8 mouse cellular contexts compared by ENCODE assay signal in the genomic region with DNA sequence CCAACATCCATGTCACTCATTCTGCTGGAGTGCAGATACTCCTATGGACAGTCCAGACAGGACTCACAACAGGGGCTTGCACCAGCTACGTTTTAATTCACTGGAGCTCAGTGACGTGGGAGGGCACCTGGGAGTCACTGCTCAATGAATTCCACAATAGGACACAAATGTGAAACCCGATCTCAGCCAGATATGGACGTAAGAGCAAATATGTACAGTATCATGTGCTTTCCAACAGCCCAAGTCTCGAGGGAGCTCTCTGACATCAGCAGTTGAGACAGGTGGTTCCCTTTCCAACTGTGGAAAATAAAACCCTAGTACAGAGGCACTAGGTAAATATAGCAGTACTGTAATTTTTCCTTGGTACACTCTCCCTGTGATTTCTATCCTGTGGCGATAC. TPM values are rescaled to one million over a fixed set of nuclear protein-coding genes. Genes with fewer than 3 reads are reported as not detected.
A peak's percentile ranks its signal among the peaks of the same experiment; 100 is the strongest.
DNase-seq lines count a peak whose midpoint lies in the region; ATAC-seq and TF ChIP-seq lines count a peak whose summit lies in the region.

A gene (minus strand): TSS at position 68 of the 400 bp plus-strand sequence.

- H3K9ac ChIP-seq in lung, embryonic 16.5 days (ENCODE audit: low read length): no peak within 1 kb of the TSS

- DNase-seq in cerebellum, adult 2 months: peak in 1 of 2 experiments; percentile 4
- DNase-seq in cerebellum, adult 9-11 months: no peak
- DNase-seq in lung, postnatal 10 days: no peak
- DNase-seq in layer of hippocampus, postnatal 14 days (ENCODE audit: low spot score in 2 of 2): no peak
- DNase-seq in skeletal muscle tissue, adult 2 months (ENCODE audit: low read depth, low spot score): peak; percentile 76
- no peak for DNase-seq in thymus, postnatal 4 days
- no peak for DNase-seq in natural killer cell, adult 2 months (ENCODE audit: low spot score in 2 of 2)

- no peaks in the 10 kb centered on the region for H3K9me3 ChIP-seq in lung, embryonic 16.5 days (ENCODE audit: control insufficient read depth, low read length)

- no peak within 1 kb of the TSS for H3K4me3 ChIP-seq in cerebellum, adult 2 months (replicated peaks; ENCODE audit: insufficient read depth, low read depth, low read length)
- H3K4me3 ChIP-seq in lung, embryonic 16.5 days (ENCODE audit: low read length): no peak within 1 kb of the TSS

- H3K4me2 ChIP-seq in lung, embryonic 16.5 days (ENCODE audit: low read depth, low read length): peak within 1 kb of the TSS; percentile 12; the same call in 1 of the 2 replicates

- peak; percentile 65 for ATAC-seq in lung, embryonic 16.5 days (ENCODE audit: low read depth)

- WGBS in cerebellum, adult 2 months: 12% methylated on average over 6 of the region's 6 CpGs
- 26% methylated on average over 6 of the region's 6 CpGs for WGBS in lung, embryonic 16.5 days

- peak within 1 kb of the TSS; percentile 11; the same call in 1 of the 2 replicates for H3K27ac ChIP-seq in cerebellum, adult 2 months (ENCODE audit: insufficient read depth, low read length)
- H3K27ac ChIP-seq in lung, embryonic 16.5 days (ENCODE audit: low read length): peak within 1 kb of the TSS; percentile 34; the same call in 1 of the 2 replicates

- no peak for TF ChIP-seq POLR2A in cerebellum, adult 2 months (IDR thresholded peaks at IDR 0.05; ENCODE audit: borderline replicate concordance, insufficient read depth, low read length)

- H3K4me1 ChIP-seq in cerebellum, adult 2 months (ENCODE audit: control insufficient read depth, insufficient read depth, low read length): no peaks in the 10 kb centered on the region
- 0 out of 2 replicates have a peak, but pooled peaks cover 4% of the 10 kb centered on the region for H3K4me1 ChIP-seq in lung, embryonic 16.5 days (replicated peaks; ENCODE audit: control insufficient read depth, insufficient read depth, low read length)

- no peaks in the 10 kb centered on the region for H3K27me3 ChIP-seq in cerebellum, adult 2 months (ENCODE audit: control insufficient read depth, insufficient read depth, low read length)
- no peaks in the 10 kb centered on the region for H3K27me3 ChIP-seq in lung, embryonic 16.5 days (ENCODE audit: control insufficient read depth, insufficient read depth, low read depth, low read length)

- TF ChIP-seq CTCF in cerebellum, adult 2 months (IDR thresholded peaks at IDR 0.05; ENCODE audit: borderline replicate concordance, insufficient read depth, low read depth, low read length): no peak

- no peaks in the 10 kb centered on the region for H3K36me3 ChIP-seq in lung, embryonic 16.5 days (ENCODE audit: control insufficient read depth, insufficient read depth, low read length)

RNA-seq across cellular contexts. Expression of the gene that starts here (rescaled TPM):
- 24.8 and 25.9 TPM in 2 replicates for polyA plus RNA-seq in cerebellum, adult 2 months (2012; rRNA removed)
- 8.1 TPM in 2 replicates for polyA plus RNA-seq in lung, embryonic 16.5 days (2015; fragmentation: Nextera tagmentation; extraction: Ambion mirVana)
- 10 to 100 TPM; 41.9 to 50.1 TPM for total RNA-seq in layer of hippocampus, postnatal 14 days (2021)
